Mouse (Mus musculus) hindbrain, embryonic 15.5 days (tissue): ENCODE measurements around the gene Pdpn. TPM values are rescaled to one million over a fixed set of nuclear protein-coding genes. Genes with fewer than 3 reads are reported as not detected.

ENCODE experiments used
- ATAC-seq: fragments of 200-750 bp; cut with Nextera tagmentation; 2 replicates; pipeline ENCODE4 v1.8.0; 2017; ENCODE audit warnings: low read depth, moderate number of reproducible peaks, moderate TSS enrichment; ENCODE audit not compliant: low FRiP score
- H3K27ac ChIP-seq: fragments of 300-500 bp; sonication (generic); replicated peaks from 2 replicates; pipeline ENCODE4 v1.5.1; 2015; ENCODE audit warnings: mild to moderate bottlenecking, inconsistent platforms
- H3K27me3 ChIP-seq: fragments of 300-500 bp; sonication (generic); 2 replicates; pipeline ENCODE4 v1.6.1; 2015; ENCODE audit warnings: control low read depth, inconsistent platforms
- H3K36me3 ChIP-seq: fragments of 300-500 bp; sonication (generic); 2 replicates; pipeline ENCODE4 v1.6.1; 2015; ENCODE audit warnings: control low read depth, inconsistent platforms
- H3K4me1 ChIP-seq: fragments of 300-500 bp; sonication (generic); replicated peaks from 2 replicates; pipeline ENCODE4 v1.6.1; 2015; ENCODE audit warnings: control low read depth, inconsistent platforms
- H3K4me2 ChIP-seq: fragments of 300-500 bp; sonication (generic); 2 replicates; pipeline ENCODE4 v1.6.1; 2015; ENCODE audit warnings: moderate library complexity, mild to moderate bottlenecking, inconsistent platforms
- H3K4me3 ChIP-seq: fragments of 300-500 bp; sonication (generic); 2 replicates; pipeline ENCODE4 v1.5.1; 2015; ENCODE audit warnings: mild to moderate bottlenecking, inconsistent platforms
- H3K9ac ChIP-seq: fragments of 300-500 bp; sonication (generic); 2 replicates; pipeline ENCODE4 v1.6.1; 2015; ENCODE audit warnings: inconsistent platforms
- H3K9me3 ChIP-seq: fragments of 300-500 bp; sonication (generic); 2 replicates; pipeline ENCODE4 v1.6.1; 2016; ENCODE audit warnings: control low read depth, inconsistent platforms
- WGBS: fragments of 180-500 bp; shearing (Covaris S2); methylation state at CpG from one replicate; pipeline ENCODE4 v1.1.7; 2015; 5-methylcytosine and 5-hydroxymethylcytosine counted together
- polyA plus RNA-seq: library from polyadenylated mRNA; unstranded; fragments of >200 nt; fragmentation: Nextera tagmentation; extraction: Ambion mirVana; gene quantifications from 2 replicates; pipeline ENCODE4 v1.2.1, GENCODE M21; 2015

Pdpn gene
- polyA plus RNA-seq, 1 experiment from 2014 or later = 53.3 TPM

DNA sequence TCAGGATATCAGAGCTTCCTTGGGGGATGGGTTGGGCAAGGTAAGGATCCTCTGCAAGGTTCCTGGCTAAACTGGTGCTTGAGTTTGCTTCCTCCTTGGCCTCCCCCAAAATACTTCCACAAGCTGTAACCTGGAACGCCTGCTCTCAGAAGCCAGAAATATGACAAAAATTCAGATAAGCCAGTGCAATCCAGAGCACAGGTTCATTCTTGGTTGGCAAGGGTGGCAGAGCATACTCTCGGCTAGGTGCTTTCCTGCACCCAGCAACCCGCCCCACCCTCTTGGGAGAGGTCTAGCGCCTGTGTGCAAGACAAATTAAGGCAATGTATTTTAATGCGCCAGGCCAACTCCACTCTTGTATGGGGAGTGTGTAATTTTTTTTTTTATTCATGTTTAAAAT is 3.2 kb downstream of the Pdpn start:
- no peaks in the 10 kb centered on the region for H3K36me3 ChIP-seq
- H3K9me3 ChIP-seq = no peaks in the 10 kb centered on the region
- no peak overlapping the region for H3K9ac ChIP-seq
- WGBS = 61% methylated on average over 5 of the region's 5 CpGs
- no peaks in the 10 kb centered on the region for H3K27me3 ChIP-seq
- peaks cover 40% of the 10 kb centered on the region for H3K4me1 ChIP-seq
- H3K4me2 ChIP-seq = peak overlapping the region; percentile 59
- no peak overlapping the region for H3K4me3 ChIP-seq
- no peak for ATAC-seq
- no peak overlapping the region; the same call in 1 of the 2 replicates for H3K27ac ChIP-seq

GRCm38 (mm10) chr4:143294324-143294723 is 5.0 kb downstream of the Pdpn start:
- Histone ChIP-seq H3K4me2 (no peak overlapping the region), H3K9ac (no peak overlapping the region), H3K4me3 (no peak overlapping the region), H3K4me1 (peaks cover 29% of the 10 kb centered on the region), H3K27ac (no peak overlapping the region), H3K27me3 (no peaks in the 10 kb centered on the region), H3K36me3 (no peaks in the 10 kb centered on the region), H3K9me3 (no peaks in the 10 kb centered on the region)
- no peak for ATAC-seq
- 59% methylated on average over 6 of the region's 6 CpGs for WGBS

DNA sequence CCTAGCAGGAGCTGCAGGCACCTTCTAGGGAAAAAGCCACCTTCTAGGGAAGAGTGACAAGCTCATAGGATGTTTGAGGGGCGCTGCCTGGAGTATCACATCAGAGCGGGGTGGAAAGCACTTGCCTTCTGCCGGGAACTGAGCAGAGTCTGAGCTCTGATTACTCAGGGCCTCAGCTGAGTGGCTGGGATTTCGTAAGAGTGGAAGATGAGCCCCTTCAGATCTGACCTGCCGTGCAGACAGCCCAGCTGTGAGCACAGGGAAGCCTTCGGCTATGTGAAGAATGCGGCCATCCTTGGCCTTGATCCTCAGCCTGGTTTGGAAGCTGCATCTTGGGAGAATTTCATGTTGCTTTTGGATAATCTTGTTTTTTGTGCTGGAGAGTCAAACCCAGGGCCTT is 10.5 kb downstream of the Pdpn start:
- no peak overlapping the region for H3K9ac ChIP-seq
- no peak for ATAC-seq
- H3K4me2 ChIP-seq = no peak overlapping the region
- WGBS = 65% methylated on average over 7 of the region's 7 CpGs
- no peak overlapping the region for H3K4me3 ChIP-seq
- H3K4me1 ChIP-seq = no peaks in the 10 kb centered on the region
- no peaks in the 10 kb centered on the region for H3K27me3 ChIP-seq
- H3K9me3 ChIP-seq = no peaks in the 10 kb centered on the region
- H3K36me3 ChIP-seq = no peaks in the 10 kb centered on the region
- H3K27ac ChIP-seq = no peak overlapping the region

DNA sequence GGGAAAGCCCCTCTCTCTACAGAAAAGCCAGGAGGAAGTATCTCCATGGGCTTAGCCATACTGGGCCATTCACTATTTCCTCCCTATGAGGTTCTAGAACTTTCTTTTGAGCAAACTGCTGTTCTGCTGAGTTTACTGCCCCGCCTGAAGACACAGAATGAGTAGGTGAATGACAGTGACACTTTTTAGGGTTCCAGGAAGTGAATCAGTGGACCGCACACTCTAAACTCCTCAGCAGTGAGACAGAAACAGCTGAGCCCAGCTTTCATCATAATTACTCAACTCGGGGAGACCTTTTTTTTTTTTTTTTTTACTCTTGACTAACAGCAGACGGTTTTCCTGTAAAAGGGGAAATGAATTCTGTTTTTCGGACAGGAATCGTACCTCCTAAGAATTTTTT is 10.9 kb downstream of the Pdpn start:
- Histone ChIP-seq H3K9me3 (no peaks in the 10 kb centered on the region), H3K4me1 (no peaks in the 10 kb centered on the region), H3K4me3 (no peak overlapping the region), H3K27ac (no peak overlapping the region), H3K9ac (no peak overlapping the region), H3K36me3 (no peaks in the 10 kb centered on the region), H3K4me2 (no peak overlapping the region), H3K27me3 (no peaks in the 10 kb centered on the region)
- WGBS = 75% methylated on average over 6 of the region's 6 CpGs
- ATAC-seq = no peak

DNA sequence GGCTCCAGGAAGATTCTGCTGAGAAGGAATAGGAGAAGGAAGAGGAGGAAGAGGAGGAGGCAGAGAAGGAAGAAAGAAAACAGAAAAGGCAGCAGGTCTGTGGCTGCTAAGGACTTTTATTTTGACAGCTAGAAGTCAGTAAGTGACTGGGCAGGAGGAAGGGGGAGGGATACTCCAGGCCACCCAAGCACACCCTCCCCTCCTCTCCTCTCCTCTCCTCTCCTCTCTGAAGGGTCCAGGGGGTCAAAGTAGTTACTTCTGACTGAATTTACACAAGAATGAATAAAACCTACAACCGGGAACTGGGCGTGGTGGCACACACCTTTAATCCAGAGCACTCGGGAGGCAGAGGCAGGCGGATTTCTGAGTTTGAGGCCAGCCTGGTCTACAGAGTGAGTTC is 12.3 kb downstream of the Pdpn start:
- Histone ChIP-seq H3K4me2 (no peak overlapping the region), H3K9me3 (no peaks in the 10 kb centered on the region), H3K4me1 (0 out of 2 replicates have a peak, but pooled peaks cover 3% of the 10 kb centered on the region), H3K36me3 (no peaks in the 10 kb centered on the region), H3K9ac (no peak overlapping the region), H3K27me3 (no peaks in the 10 kb centered on the region), H3K27ac (no peak overlapping the region), H3K4me3 (no peak overlapping the region)
- no peak for ATAC-seq
- WGBS = 46% methylated on average over 4 of the region's 4 CpGs

DNA sequence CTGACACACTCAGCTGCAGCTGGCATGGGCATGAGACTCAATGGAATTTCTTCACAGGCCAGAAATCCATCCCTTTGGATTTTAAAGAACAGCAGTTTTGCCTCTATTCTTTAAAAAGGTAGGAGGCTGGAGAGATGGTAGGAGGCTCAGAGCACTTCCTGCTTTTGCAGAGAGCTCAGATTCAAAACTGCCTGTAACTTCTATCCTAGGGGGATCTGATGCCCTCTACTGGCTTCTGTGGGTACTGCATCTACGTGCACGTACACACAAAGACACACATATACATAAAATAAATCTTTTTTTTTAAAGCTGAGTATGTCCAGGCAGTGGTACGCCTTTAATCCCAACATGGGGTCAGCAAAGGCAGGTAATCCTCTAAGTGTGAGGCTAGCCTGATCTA is 19.2 kb downstream of the Pdpn start:
- Histone ChIP-seq H3K27ac (peak overlapping the region; percentile 61), H3K27me3 (no peaks in the 10 kb centered on the region), H3K4me3 (no peak overlapping the region), H3K4me1 (peaks cover 22% of the 10 kb centered on the region), H3K4me2 (no peak overlapping the region), H3K36me3 (no peaks in the 10 kb centered on the region), H3K9ac (no peak overlapping the region), H3K9me3 (no peaks in the 10 kb centered on the region)
- WGBS = 78% methylated on average over 3 of the region's 3 CpGs
- no peak for ATAC-seq

GRCm38 (mm10) chr4:143279661-143280060 is 19.7 kb downstream of the Pdpn start:
- 7% methylated on average over 12 of the region's 12 CpGs for WGBS
- Histone ChIP-seq H3K4me2 (peak overlapping the region; percentile 14; the same call in 1 of the 2 replicates), H3K4me1 (peaks cover 22% of the 10 kb centered on the region), H3K27me3 (no peaks in the 10 kb centered on the region), H3K4me3 (no peak overlapping the region), H3K27ac (peak overlapping the region; percentile 61), H3K9ac (no peak overlapping the region), H3K9me3 (no peaks in the 10 kb centered on the region), H3K36me3 (no peaks in the 10 kb centered on the region)
- ATAC-seq = no peak

DNA sequence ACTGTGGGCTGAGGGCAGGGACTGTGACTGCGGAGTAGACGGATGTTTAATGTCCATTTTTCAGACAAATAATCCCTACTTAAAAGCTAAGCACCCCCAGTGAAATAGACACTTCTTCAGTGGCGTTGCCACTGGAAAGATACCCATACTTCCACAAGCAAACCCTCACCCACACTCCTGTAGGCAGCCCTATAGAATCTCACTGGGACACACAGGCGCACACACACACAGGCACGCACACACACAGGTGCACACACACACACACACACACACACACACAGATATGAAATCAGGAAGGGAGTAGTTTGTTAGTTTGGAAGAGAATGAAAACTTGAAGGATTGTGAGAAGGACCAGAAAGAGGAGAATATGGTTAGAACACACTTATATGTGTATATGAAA is 20.3 kb downstream of the Pdpn start:
- H3K4me1 ChIP-seq = peaks cover 22% of the 10 kb centered on the region
- no peaks in the 10 kb centered on the region for H3K36me3 ChIP-seq
- no peak overlapping the region for H3K9ac ChIP-seq
- 49% methylated on average over 5 of the region's 5 CpGs for WGBS
- no peak for ATAC-seq
- H3K27ac ChIP-seq = peak overlapping the region; percentile 62
- H3K27me3 ChIP-seq = no peaks in the 10 kb centered on the region
- H3K4me3 ChIP-seq = no peak overlapping the region
- no peaks in the 10 kb centered on the region for H3K9me3 ChIP-seq
- peak overlapping the region; percentile 50 for H3K4me2 ChIP-seq

- Histone ChIP-seq H3K4me1 (peaks cover 22% of the 10 kb centered on the region), H3K36me3 (no peaks in the 10 kb centered on the region), H3K4me3 (peak overlapping the region; percentile 12), H3K27me3 (no peaks in the 10 kb centered on the region), H3K27ac (peak overlapping the region; percentile 62), H3K4me2 (peak overlapping the region; percentile 50), H3K9me3 (no peaks in the 10 kb centered on the region), H3K9ac (no peak overlapping the region)
- peak; percentile 73 for ATAC-seq
- WGBS = 5% methylated on average over 14 of the region's 14 CpGs
These were observed 20.9 kb downstream of the Pdpn start for GRCm38 (mm10) chr4:143278429-143278871.

- 96% methylated on average over 6 of the region's 6 CpGs for WGBS
These were observed 22.0 kb downstream of the Pdpn start for GRCm38 (mm10) chr4:143277319-143277718.

GRCm38 (mm10) chr4:143271571-143271970 is 27.8 kb downstream of the Pdpn start:
- 67% methylated on average over 6 of the region's 6 CpGs for WGBS
- Histone ChIP-seq H3K27me3 (no peaks in the 10 kb centered on the region), H3K9ac (no peak overlapping the region), H3K4me3 (no peak overlapping the region), H3K27ac (no peak overlapping the region), H3K4me2 (no peak overlapping the region), H3K4me1 (no peaks in the 10 kb centered on the region), H3K9me3 (no peaks in the 10 kb centered on the region), H3K36me3 (no peaks in the 10 kb centered on the region)
- no peak for ATAC-seq

More at GRCm38 (mm10) chr4:143277319-143277718, 22.0 kb downstream of the Pdpn start:
- H3K4me3 ChIP-seq = no peak overlapping the region
- no peaks in the 10 kb centered on the region for H3K27me3 ChIP-seq
- no peak overlapping the region for H3K4me2 ChIP-seq
- H3K27ac ChIP-seq = no peak overlapping the region
- no peaks in the 10 kb centered on the region for H3K9me3 ChIP-seq
- H3K9ac ChIP-seq = no peak overlapping the region
- H3K36me3 ChIP-seq = no peaks in the 10 kb centered on the region
- H3K4me1 ChIP-seq = peaks cover 19% of the 10 kb centered on the region
- ATAC-seq = no peak

GRCm38 (mm10) chr4:143270903-143271302 is 28.5 kb downstream of the Pdpn start:
- H3K9me3 ChIP-seq = no peaks in the 10 kb centered on the region
- 88% methylated on average over 3 of the region's 3 CpGs for WGBS
- no peaks in the 10 kb centered on the region for H3K27me3 ChIP-seq
- no peaks in the 10 kb centered on the region for H3K36me3 ChIP-seq
- no peak for ATAC-seq
- no peak overlapping the region for H3K4me3 ChIP-seq
- H3K27ac ChIP-seq = no peak overlapping the region
- H3K4me1 ChIP-seq = no peaks in the 10 kb centered on the region
- H3K9ac ChIP-seq = no peak overlapping the region
- no peak overlapping the region for H3K4me2 ChIP-seq

GRCm38 (mm10) chr4:143262696-143263095 is 36.7 kb downstream of the Pdpn start:
- Histone ChIP-seq H3K27me3 (no peaks in the 10 kb centered on the region), H3K4me1 (0 out of 2 replicates have a peak, but pooled peaks cover 6% of the 10 kb centered on the region), H3K4me3 (no peak overlapping the region), H3K36me3 (no peaks in the 10 kb centered on the region), H3K27ac (no peak overlapping the region), H3K9me3 (no peaks in the 10 kb centered on the region), H3K4me2 (no peak overlapping the region), H3K9ac (no peak overlapping the region)
- no peak for ATAC-seq
- WGBS = 77% methylated on average over 12 of the region's 12 CpGs
